Mouse (Mus musculus): ENCODE data around the gene Lck. TPM values are rescaled to one million over a fixed set of nuclear protein-coding genes. Genes with fewer than 3 reads are reported as not detected.

The Lck gene
- polyA plus RNA-seq, 1 experiment from 2014 or later, result 3.1 TPM

- H3K9me3 ChIP-seq (replicated peaks; ENCODE audit: control insufficient read depth, low read length), result no peaks in the 10 kb centered on the region
- no peak overlapping the region for H3K27ac ChIP-seq (ENCODE audit: low read length)
- WGBS (ENCODE audit: insufficient replicate concordance), result 33% methylated on average over 21 of the region's 21 CpGs
- H3K9ac ChIP-seq (ENCODE audit: low read depth, low read length), result no peak overlapping the region
- H3K27me3 ChIP-seq (ENCODE audit: control insufficient read depth, insufficient read depth, low read depth, low read length), result peaks cover 4% of the 10 kb centered on the region; the same call in 1 of the 2 replicates
- peaks cover 3% of the 10 kb centered on the region; the same call in 1 of the 2 replicates for H3K4me1 ChIP-seq (ENCODE audit: control insufficient read depth, low read depth, low read length)
- peak; percentile 35 for ATAC-seq (ENCODE audit: low read depth)
- no peak overlapping the region for H3K4me3 ChIP-seq (ENCODE audit: low read depth, low read length)
- H3K4me2 ChIP-seq (ENCODE audit: low read depth, low read length), result no peak overlapping the region
- no peaks in the 10 kb centered on the region for H3K36me3 ChIP-seq (ENCODE audit: control insufficient read depth, insufficient read depth)
Measured at GRCm38 (mm10) chr4:129576863-129577491, 3.5 kb upstream of the Lck start.

- peak; percentile 23; the same call in 1 of the 2 replicates for ATAC-seq (ENCODE audit: low read depth)
- whole genome bisulfite sequencing (ENCODE audit: insufficient replicate concordance), result 15% methylated on average over 7 of the region's 8 CpGs
- no peak overlapping the region for H3K4me2 ChIP-seq (ENCODE audit: low read depth, low read length)
Measured at GRCm38 (mm10) chr4:129575171-129575844, 1.9 kb upstream of the Lck start.

GRCm38 (mm10) chr4:129573093-129573370 is 409 bp downstream of the Lck start:
- Histone ChIP-seq H3K4me3 (ENCODE audit: low read depth, low read length) (no peak overlapping the region), H3K36me3 (ENCODE audit: control insufficient read depth, insufficient read depth) (no peaks in the 10 kb centered on the region), H3K27ac (ENCODE audit: low read length) (no peak overlapping the region), H3K9me3 (replicated peaks; ENCODE audit: control insufficient read depth, low read length) (no peaks in the 10 kb centered on the region), H3K9ac (ENCODE audit: low read depth, low read length) (no peak overlapping the region), H3K4me2 (ENCODE audit: low read depth, low read length) (no peak overlapping the region), H3K27me3 (ENCODE audit: control insufficient read depth, insufficient read depth, low read depth, low read length) (peaks cover 4% of the 10 kb centered on the region; the same call in 1 of the 2 replicates), H3K4me1 (ENCODE audit: control insufficient read depth, low read depth, low read length) (peaks cover 3% of the 10 kb centered on the region; the same call in 1 of the 2 replicates)
- 92% methylated on average over 4 of the region's 4 CpGs for WGBS (ENCODE audit: insufficient replicate concordance)
- no peak for ATAC-seq (ENCODE audit: low read depth)

More at GRCm38 (mm10) chr4:129575171-129575844, 1.9 kb upstream of the Lck start:
- Histone ChIP-seq H3K9ac (ENCODE audit: low read depth, low read length) (no peak overlapping the region), H3K4me1 (ENCODE audit: control insufficient read depth, low read depth, low read length) (peaks cover 3% of the 10 kb centered on the region; the same call in 1 of the 2 replicates), H3K36me3 (ENCODE audit: control insufficient read depth, insufficient read depth) (no peaks in the 10 kb centered on the region), H3K27ac (ENCODE audit: low read length) (no peak overlapping the region), H3K27me3 (ENCODE audit: control insufficient read depth, insufficient read depth, low read depth, low read length) (peaks cover 4% of the 10 kb centered on the region; the same call in 1 of the 2 replicates), H3K4me3 (ENCODE audit: low read depth, low read length) (no peak overlapping the region), H3K9me3 (replicated peaks; ENCODE audit: control insufficient read depth, low read length) (no peaks in the 10 kb centered on the region)

DNA sequence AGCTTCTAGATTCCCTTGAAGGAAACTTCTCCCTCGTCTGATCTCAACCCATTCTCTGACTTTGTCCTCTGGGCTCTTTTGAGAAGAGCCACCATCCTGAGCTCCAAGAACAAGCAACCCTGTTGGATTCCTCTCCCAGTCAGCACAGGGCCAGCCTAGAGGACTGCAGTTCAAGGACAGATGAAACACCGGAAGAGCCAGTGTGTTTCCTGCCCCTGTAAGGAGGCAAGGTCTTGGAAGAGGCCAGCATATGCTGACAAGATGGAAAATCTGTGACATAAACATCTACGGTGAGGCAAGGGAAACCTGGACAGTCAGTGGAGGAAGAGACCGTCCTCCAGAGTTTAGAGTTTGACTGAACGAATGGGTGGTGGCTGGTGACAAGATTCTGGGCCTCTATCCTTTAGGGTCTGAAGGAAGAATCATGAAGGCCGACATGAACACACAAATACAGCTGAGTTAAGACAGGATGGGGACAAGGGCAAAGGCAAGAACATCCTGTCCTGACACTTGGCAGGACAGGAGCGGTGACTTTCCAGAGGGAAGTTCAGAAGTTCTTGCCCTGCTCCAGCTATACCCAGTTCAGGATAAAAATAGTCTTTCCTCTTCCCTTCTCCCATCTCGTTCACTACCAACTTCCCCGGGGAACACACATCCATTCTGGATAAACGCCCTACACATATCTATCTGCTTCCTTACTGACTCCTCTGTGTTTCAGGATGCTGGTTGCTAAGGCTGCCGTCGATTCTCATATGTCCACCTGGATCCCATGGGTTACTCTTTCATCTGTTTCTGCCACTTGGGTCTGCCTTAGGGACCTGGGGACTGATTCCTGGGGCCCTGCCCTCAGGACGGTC is 977 bp downstream of the Lck start:
- H3K36me3 ChIP-seq (ENCODE audit: control insufficient read depth, insufficient read depth), result no peaks in the 10 kb centered on the region
- H3K9me3 ChIP-seq (replicated peaks; ENCODE audit: control insufficient read depth, low read length), result no peaks in the 10 kb centered on the region
- 62% methylated on average over 13 of the region's 13 CpGs for WGBS (ENCODE audit: insufficient replicate concordance)
- peaks cover 3% of the 10 kb centered on the region; the same call in 1 of the 2 replicates for H3K4me1 ChIP-seq (ENCODE audit: control insufficient read depth, low read depth, low read length)
- peak; percentile 39 for ATAC-seq (ENCODE audit: low read depth)
- H3K27me3 ChIP-seq (ENCODE audit: control insufficient read depth, insufficient read depth, low read depth, low read length), result peaks cover 4% of the 10 kb centered on the region; the same call in 1 of the 2 replicates
- H3K9ac ChIP-seq (ENCODE audit: low read depth, low read length), result no peak overlapping the region
- H3K4me2 ChIP-seq (ENCODE audit: low read depth, low read length), result no peak overlapping the region
- no peak overlapping the region for H3K27ac ChIP-seq (ENCODE audit: low read length)
- no peak overlapping the region for H3K4me3 ChIP-seq (ENCODE audit: low read depth, low read length)

GRCm38 (mm10) chr4:129571551-129572084 is 1.8 kb downstream of the Lck start:
- peaks cover 3% of the 10 kb centered on the region; the same call in 1 of the 2 replicates for H3K4me1 ChIP-seq (ENCODE audit: control insufficient read depth, low read depth, low read length)
- H3K27me3 ChIP-seq (ENCODE audit: control insufficient read depth, insufficient read depth, low read depth, low read length), result no peaks in the 10 kb centered on the region; the same call in 1 of the 2 replicates
- ATAC-seq (ENCODE audit: low read depth), result no peak
- no peaks in the 10 kb centered on the region for H3K9me3 ChIP-seq (replicated peaks; ENCODE audit: control insufficient read depth, low read length)
- H3K4me3 ChIP-seq (ENCODE audit: low read depth, low read length), result no peak overlapping the region
- WGBS (ENCODE audit: insufficient replicate concordance), result 62% methylated on average over 8 of the region's 8 CpGs
- H3K36me3 ChIP-seq (ENCODE audit: control insufficient read depth, insufficient read depth), result no peaks in the 10 kb centered on the region
- H3K9ac ChIP-seq (ENCODE audit: low read depth, low read length), result no peak overlapping the region
- no peak overlapping the region for H3K27ac ChIP-seq (ENCODE audit: low read length)
- no peak overlapping the region for H3K4me2 ChIP-seq (ENCODE audit: low read depth, low read length)

DNA sequence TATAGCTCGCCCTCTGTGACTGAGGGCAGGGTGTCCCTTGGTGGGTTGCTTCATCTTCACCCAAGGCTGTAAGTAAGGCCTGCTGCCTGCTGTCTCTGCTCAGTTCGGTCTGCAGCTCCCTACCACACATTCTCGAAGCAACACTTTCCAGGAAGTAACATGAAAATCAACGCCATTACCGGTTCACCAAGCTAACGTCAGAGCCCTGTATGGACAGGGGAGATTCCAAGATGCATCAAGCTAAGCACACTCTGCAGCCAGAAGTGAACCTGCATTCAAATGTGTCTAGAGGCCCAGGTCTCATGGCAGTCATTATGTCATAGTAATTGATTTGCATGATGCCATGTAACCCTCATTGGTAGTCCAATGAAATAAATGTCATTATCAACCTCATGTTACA is 3.4 kb downstream of the Lck start:
- H3K27ac ChIP-seq (ENCODE audit: low read length), result no peak overlapping the region
- no peaks in the 10 kb centered on the region for H3K36me3 ChIP-seq (ENCODE audit: control insufficient read depth, insufficient read depth)
- no peak overlapping the region for H3K9ac ChIP-seq (ENCODE audit: low read depth, low read length)
- H3K4me3 ChIP-seq (ENCODE audit: low read depth, low read length), result no peak overlapping the region
- ATAC-seq (ENCODE audit: low read depth), result no peak
- H3K4me1 ChIP-seq (ENCODE audit: control insufficient read depth, low read depth, low read length), result peaks cover 1% of the 10 kb centered on the region; the same call in 1 of the 2 replicates
- WGBS (ENCODE audit: insufficient replicate concordance), result 76% methylated on average over 6 of the region's 6 CpGs
- H3K27me3 ChIP-seq (ENCODE audit: control insufficient read depth, insufficient read depth, low read depth, low read length), result no peaks in the 10 kb centered on the region
- no peaks in the 10 kb centered on the region for H3K9me3 ChIP-seq (replicated peaks; ENCODE audit: control insufficient read depth, low read length)
- no peak overlapping the region for H3K4me2 ChIP-seq (ENCODE audit: low read depth, low read length)

DNA sequence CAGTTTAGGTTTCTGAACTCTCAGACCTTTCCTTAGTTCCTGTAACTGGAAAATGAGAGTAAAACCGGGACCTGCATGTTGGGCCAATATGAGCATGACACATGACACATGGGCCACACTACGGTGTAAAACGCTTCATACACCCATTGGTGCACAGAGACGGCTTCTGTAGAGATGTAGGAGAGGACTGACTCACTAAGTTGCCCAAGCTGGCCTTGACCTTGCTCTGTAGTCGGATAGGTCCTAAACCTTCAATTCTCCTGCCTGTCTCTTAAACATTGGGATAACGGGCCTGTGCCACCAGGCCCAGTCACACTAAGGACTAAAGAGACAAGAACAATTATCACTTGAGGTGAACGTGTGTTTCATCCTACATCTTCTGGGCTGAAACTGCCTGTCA is 5.1 kb downstream of the Lck start:
- WGBS (ENCODE audit: insufficient replicate concordance), result 70% methylated on average over 7 of the region's 7 CpGs
- H3K4me1 ChIP-seq (ENCODE audit: control insufficient read depth, low read depth, low read length), result no peaks in the 10 kb centered on the region
- H3K27me3 ChIP-seq (ENCODE audit: control insufficient read depth, insufficient read depth, low read depth, low read length), result no peaks in the 10 kb centered on the region
- H3K4me2 ChIP-seq (ENCODE audit: low read depth, low read length), result no peak overlapping the region
- no peak overlapping the region for H3K9ac ChIP-seq (ENCODE audit: low read depth, low read length)
- H3K27ac ChIP-seq (ENCODE audit: low read length), result no peak overlapping the region
- no peak for ATAC-seq (ENCODE audit: low read depth)
- no peaks in the 10 kb centered on the region for H3K9me3 ChIP-seq (replicated peaks; ENCODE audit: control insufficient read depth, low read length)
- no peak overlapping the region for H3K4me3 ChIP-seq (ENCODE audit: low read depth, low read length)
- no peaks in the 10 kb centered on the region for H3K36me3 ChIP-seq (ENCODE audit: control insufficient read depth, insufficient read depth)

GRCm38 (mm10) chr4:129565139-129565538 is 8.3 kb downstream of the Lck start:
- Histone ChIP-seq H3K9ac (ENCODE audit: low read depth, low read length) (no peak overlapping the region), H3K27ac (ENCODE audit: low read length) (no peak overlapping the region), H3K4me2 (ENCODE audit: low read depth, low read length) (no peak overlapping the region), H3K4me1 (ENCODE audit: control insufficient read depth, low read depth, low read length) (peaks cover 3% of the 10 kb centered on the region), H3K9me3 (replicated peaks; ENCODE audit: control insufficient read depth, low read length) (no peaks in the 10 kb centered on the region), H3K4me3 (ENCODE audit: low read depth, low read length) (no peak overlapping the region), H3K27me3 (ENCODE audit: control insufficient read depth, insufficient read depth, low read depth, low read length) (no peaks in the 10 kb centered on the region), H3K36me3 (ENCODE audit: control insufficient read depth, insufficient read depth) (no peaks in the 10 kb centered on the region)
- 74% methylated on average over 6 of the region's 6 CpGs for WGBS (ENCODE audit: insufficient replicate concordance)
- no peak for ATAC-seq (ENCODE audit: low read depth)
